Mouse (Mus musculus): ENCODE measurements around the gene 1700020L24Rik.

The 1700020L24Rik gene

GRCm38 (mm10) chr11:83440081-83441064 lies 2.9 kb downstream of the 1700020L24Rik start:
- DNase-seq (ENCODE audit: low spot score in 2 of 2) = peak; percentile 66 to 83

- no peak for DNase-seq (ENCODE audit: low spot score in 2 of 2)
These were observed 3.8 kb downstream of the 1700020L24Rik start for GRCm38 (mm10) chr11:83441235-83441634.

GRCm38 (mm10) chr11:83442596-83443267 lies 5.3 kb downstream of the 1700020L24Rik start:
- peak in 1 of 2 experiments; percentile 75 for DNase-seq (ENCODE audit: low spot score in 2 of 2)

DNA sequence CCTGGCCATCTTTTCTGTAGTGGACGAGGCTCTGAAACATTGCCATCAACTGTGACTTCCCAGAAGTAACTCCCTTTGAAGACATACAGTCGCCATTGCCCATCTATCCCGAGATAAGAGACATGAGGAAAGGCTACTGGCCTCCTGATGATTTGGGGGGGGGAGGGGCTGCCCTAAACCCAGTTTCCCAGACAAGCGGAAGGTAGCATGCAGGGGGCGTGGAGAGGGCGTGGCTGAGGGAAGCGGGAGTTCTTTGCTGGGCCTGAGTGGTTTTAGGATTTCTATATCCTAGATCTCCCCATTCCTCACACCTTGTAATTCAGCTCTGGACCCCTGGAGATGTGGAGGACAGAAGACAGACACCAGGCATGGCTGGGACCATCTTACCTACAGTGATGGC lies 6.3 kb downstream of the 1700020L24Rik start:
- DNase-seq (ENCODE audit: low spot score in 2 of 2) = no peak

GRCm38 (mm10) chr11:83445001-83445400 lies 7.5 kb downstream of the 1700020L24Rik start:
- DNase-seq (ENCODE audit: low spot score in 2 of 2) = no peak

DNA sequence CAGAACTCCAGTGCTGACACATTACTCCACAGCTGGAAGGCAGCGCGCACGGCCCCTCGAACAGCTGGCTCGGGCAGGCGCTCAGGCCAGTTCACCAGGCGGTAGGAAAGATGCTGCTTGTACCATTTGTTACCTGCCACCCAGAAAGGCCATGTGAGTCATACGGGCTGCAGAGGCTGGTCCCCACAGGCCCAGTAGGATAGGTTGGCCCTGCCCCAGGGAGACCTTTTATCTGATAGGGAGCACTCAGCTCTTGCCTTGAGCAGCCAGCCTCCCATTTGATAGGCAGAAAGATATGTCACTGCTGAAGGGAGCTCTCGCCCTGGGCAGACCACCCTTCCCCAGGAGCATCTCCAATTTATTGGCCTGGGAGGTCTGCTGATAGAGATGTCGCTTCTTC lies 10.1 kb downstream of the 1700020L24Rik start:
- DNase-seq (ENCODE audit: low spot score in 2 of 2) = no peak

DNA sequence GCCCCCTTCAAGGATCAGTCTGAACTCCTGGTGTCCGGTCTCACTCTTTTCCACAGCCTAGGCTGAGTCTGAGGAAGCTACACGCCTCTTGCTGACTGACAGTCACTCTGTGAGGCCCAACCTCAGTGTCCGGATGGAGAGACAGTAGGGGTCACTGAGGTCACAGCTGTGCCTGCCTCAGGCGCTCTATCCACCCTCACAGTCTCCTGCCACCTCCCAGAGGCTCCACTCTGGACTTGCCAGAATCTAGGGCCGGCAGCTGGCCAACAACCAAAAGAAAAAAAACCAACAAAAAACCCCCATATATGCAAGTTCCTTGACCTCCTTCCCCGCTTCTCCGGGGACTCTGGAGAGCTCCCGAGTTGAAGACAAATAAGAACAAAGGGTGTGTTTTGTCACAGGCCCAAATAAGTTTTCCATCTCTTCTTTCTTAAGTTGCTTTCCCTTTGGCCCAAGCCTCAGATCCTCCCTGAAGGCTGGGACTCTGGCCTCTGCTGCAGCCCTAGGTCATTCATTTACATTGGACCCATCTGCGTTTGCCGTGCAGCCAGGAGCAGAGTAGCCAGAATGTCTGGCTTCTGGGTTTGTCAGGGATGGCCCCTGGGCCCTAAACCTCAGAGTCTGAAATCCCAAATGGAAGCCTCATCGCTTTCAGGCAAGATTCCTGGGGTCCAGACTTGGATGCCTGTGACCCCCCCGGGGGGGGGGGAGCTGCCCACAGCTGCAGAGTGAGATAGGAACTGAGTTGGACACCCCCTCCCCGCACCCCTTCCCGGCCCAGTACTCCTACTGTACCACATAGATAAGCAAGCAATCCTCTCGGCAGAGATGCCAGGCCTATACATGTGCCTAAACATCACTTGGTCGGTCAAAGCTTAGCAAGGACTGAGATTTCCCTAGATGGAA lies 10.8 kb downstream of the 1700020L24Rik start:
- DNase-seq (ENCODE audit: low spot score in 2 of 2) = no peak

GRCm38 (mm10) chr11:83448927-83449236 lies 11.4 kb downstream of the 1700020L24Rik start:
- no peak for DNase-seq (ENCODE audit: low spot score in 2 of 2)

DNA sequence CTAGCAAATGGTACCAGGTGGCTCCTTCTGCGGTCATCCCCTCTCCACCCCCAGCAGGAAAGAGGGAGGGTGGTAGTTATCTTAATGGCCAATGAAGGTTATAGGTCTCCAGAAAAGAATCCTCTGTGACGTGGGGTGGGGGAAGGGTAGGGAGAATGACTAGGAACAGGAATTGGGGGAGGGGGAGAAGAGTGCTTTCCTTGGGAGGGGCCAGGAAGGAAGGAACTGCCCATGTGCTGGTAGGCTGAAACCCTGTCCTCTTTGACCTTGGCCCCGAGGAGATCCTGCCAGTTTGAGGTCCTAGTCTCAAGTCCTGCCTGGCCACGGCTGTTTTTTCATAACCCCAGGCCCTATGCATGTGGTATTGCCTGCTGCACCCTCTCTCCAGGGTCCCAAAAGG lies 11.8 kb downstream of the 1700020L24Rik start:
- no peak for DNase-seq (ENCODE audit: low spot score in 2 of 2)

- DNase-seq (ENCODE audit: low spot score in 2 of 2) = no peak
These were observed 13.1 kb downstream of the 1700020L24Rik start for GRCm38 (mm10) chr11:83450550-83450949.

- no peak for DNase-seq (ENCODE audit: low spot score in 2 of 2)
These were observed 13.8 kb downstream of the 1700020L24Rik start for GRCm38 (mm10) chr11:83451281-83451680.

- no peak for DNase-seq (ENCODE audit: low spot score in 2 of 2)
These were observed 17.1 kb downstream of the 1700020L24Rik start for GRCm38 (mm10) chr11:83454548-83454947.

- no peak for DNase-seq (ENCODE audit: low spot score in 2 of 2)
These were observed 18.1 kb downstream of the 1700020L24Rik start for GRCm38 (mm10) chr11:83455608-83456007.

DNA sequence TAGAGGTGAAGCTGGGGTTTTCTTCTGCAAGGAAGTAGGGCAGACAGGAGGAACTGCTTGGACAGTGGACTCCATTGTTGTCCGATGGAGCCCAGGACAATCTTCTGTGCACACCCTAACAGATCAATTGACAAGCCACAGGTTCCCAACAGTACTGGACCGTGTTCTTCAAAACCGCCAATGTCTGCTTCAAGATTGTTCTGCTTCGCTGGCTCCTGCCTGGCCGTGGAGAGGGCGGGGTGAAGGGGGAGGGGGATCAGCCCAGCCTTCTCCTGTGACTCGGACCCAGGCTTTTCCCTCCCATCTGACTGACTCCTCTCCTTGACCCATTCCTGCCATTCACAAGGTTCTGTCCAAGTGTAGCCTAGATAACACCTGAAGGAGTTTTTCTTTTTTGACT lies 19.8 kb downstream of the 1700020L24Rik start:
- DNase-seq (ENCODE audit: low spot score in 2 of 2) = no peak

DNA sequence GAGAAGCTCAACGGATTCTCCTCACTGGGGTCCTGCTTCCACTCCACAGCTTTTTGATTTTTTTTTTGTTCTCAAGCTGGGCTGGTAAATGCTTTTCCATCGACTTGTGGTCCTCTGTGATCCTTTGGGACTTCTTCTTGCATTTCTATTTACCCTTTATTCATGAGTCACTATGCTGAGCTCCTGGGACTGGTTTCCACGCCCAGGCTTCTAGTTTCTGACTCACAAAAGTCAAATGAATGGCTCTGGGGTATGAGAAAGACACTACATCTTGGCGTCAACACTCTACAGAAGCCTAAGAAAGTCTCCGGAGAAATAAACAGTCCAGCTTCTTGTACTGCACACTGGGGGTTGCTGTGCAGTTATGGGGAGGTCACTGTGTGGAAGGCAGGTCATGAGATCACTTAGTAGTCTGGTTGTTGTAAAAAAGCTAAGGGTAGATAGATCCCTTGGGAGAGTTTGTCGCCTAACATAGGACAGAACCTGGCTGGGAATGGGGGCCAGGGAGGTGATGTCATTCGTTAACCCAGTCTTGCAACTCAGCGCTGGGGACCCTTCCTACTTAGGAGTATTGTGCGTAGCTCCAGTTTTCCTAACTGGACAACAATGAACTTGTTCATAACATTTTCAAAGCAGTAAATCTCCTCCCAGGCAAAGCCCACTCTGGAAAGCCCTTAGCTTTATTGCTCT lies 20.6 kb downstream of the 1700020L24Rik start:
- DNase-seq (ENCODE audit: low spot score in 2 of 2) = no peak

DNA sequence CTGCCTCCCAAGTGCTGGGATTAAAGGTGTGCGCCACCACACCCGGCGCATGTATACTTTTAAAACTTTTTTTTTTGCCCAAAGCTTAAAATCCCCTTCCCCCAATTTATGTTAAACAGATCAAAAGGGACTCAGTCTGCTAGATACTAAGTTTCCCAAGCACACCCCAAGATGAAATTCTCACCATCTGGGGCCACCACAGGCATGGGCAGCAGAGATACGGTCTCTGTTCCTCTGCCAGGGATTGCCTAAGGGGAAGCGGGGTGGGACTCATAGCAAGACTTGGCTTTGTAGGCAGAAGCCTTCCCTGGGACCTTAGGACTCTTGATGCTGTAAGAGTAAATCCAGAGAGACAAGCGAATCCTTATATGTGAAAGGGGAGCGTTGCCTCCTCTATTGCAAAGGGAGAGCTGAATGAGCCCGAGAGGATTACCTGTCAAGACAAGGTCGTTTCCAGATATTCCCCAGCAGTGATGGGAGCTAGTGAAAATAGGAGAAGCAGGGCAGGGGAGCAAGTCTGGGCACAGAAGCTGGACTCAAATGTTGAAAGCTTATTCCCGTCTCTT lies 24.1 kb downstream of the 1700020L24Rik start:
- DNase-seq (ENCODE audit: low spot score in 2 of 2) = peak in 1 of 2 experiments; percentile 0

DNA sequence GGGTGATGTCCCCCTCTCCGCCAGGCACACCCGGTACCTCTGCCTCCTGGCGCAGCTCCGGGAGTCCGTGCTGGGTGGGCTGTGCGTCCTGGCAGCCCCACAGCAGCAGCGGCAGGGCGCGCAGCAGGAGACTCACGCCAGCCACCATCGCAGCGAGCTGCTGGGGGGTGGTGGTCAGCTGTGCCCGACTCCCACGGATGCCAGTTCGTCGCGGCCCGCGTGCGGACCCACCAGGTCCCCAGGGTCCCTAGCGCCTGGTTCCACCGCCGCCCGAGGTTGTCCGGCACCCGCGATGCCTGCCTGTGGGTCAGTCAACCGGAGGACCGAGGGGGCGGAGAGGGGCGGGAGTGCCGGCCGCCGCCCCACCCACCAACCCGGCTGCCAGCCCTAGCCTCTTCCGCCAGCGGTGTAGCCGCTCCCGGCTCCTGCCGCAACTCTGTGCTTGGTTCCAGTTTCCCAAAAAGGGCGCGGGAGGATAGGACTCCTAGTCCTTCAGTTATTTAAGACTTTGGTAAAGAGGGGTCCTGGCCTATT lies 25.3 kb downstream of the 1700020L24Rik start, which contains the start of gene Mmp28:
Gene Mmp28 (minus strand): TSS at position 361 of the 534 bp plus-strand sequence.
- DNase-seq (ENCODE audit: low spot score in 2 of 2) = peak in 1 of 2 experiments; percentile 4

DNA sequence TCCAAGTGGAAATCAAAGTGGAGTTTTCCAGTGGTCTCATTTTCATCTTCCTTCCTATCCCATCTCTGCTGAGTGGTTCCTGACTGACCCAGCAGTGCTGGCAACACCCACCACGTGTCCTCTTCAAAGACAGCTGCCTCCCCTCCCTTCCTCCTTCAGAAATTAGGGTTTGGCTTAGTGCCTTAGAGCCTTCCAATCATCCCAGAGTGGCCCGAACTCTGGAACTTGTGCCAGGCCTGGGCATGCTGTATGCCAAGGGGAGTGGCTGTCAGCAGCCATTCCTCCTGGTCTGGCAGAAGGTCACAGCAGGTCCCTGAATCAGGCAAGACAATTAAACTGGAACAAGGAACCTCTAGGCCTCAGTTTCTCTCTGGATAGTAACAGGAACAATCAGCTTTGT lies 28.5 kb downstream of the 1700020L24Rik start:
- peak in 1 of 2 experiments; percentile 3 for DNase-seq (ENCODE audit: low spot score in 2 of 2)

GRCm38 (mm10) chr11:83467120-83467652 lies 29.7 kb downstream of the 1700020L24Rik start:
- peak in 1 of 2 experiments; percentile 57 for DNase-seq (ENCODE audit: low spot score in 2 of 2)

DNA sequence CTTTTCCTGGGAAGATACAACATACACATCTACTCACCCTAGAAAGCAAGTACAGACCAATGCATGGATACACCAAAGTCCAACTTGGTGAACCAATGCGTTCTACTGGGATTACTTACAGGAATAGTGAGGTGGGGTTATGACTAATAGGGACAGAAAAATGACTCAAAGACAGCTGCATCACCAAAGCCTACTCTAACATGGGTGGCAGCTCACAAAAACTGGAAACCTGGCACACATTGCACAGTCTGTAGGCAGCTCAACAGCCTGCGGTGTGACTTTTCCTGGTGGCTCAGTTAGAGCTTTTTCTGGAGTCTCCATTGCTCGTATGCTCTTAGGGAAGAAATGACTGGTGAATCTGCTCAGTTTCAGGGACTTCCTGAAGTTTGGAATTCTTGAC lies 31.3 kb downstream of the 1700020L24Rik start:
- DNase-seq (ENCODE audit: low spot score in 2 of 2) = no peak

Data from frontal cortex, postnatal 14 days (tissue).